Mouse (Mus musculus): Measurements from ENCODE around the gene Gm37240. TPM values are rescaled to one million over a fixed set of nuclear protein-coding genes. Genes with fewer than 3 reads are reported as not detected.

Gm37240 gene
- polyA plus RNA-seq, 1 experiment from 2014 or later = 2.8 TPM

GRCm38 (mm10) chr3:85812010-85812409, 75.3 kb downstream of the Gm37240 start:
- H3K27ac ChIP-seq (replicated peaks) = no peak overlapping the region
- no peak for DNase-seq (ENCODE audit: low spot score)
- H3K4me1 ChIP-seq = peaks cover 13% of the 10 kb centered on the region
- 92% methylated on average over 5 of the region's 5 CpGs for WGBS
- H3K27me3 ChIP-seq (replicated peaks; ENCODE audit: low read depth, poor library complexity, severe bottlenecking) = no peaks in the 10 kb centered on the region
- H3K4me3 ChIP-seq = no peak overlapping the region
- H3K9me3 ChIP-seq = no peaks in the 10 kb centered on the region
- H3K36me3 ChIP-seq (replicated peaks) = no peaks in the 10 kb centered on the region

GRCm38 (mm10) chr3:85793166-85793565, 94.2 kb downstream of the Gm37240 start:
- Histone ChIP-seq H3K27ac (replicated peaks) (no peak overlapping the region), H3K9me3 (no peaks in the 10 kb centered on the region), H3K27me3 (replicated peaks; ENCODE audit: low read depth, poor library complexity, severe bottlenecking) (no peaks in the 10 kb centered on the region), H3K4me3 (no peak overlapping the region), H3K4me1 (no peaks in the 10 kb centered on the region), H3K36me3 (replicated peaks) (no peaks in the 10 kb centered on the region)
- no peak for DNase-seq (ENCODE audit: low spot score)
- whole genome bisulfite sequencing = 61% methylated on average over 1 of the region's 1 CpGs

- no peak for DNase-seq (ENCODE audit: low spot score)
- Histone ChIP-seq H3K4me3 (no peak overlapping the region), H3K4me1 (no peaks in the 10 kb centered on the region), H3K27ac (replicated peaks) (no peak overlapping the region), H3K9me3 (no peaks in the 10 kb centered on the region), H3K27me3 (replicated peaks; ENCODE audit: low read depth, poor library complexity, severe bottlenecking) (no peaks in the 10 kb centered on the region), H3K36me3 (replicated peaks) (no peaks in the 10 kb centered on the region)
- WGBS = 79% methylated on average over 4 of the region's 4 CpGs
Measured at GRCm38 (mm10) chr3:85789748-85790147, 97.6 kb downstream of the Gm37240 start.

GRCm38 (mm10) chr3:85786501-85786900, 100.8 kb downstream of the Gm37240 start:
- Histone ChIP-seq H3K4me1 (no peaks in the 10 kb centered on the region), H3K27ac (replicated peaks) (no peak overlapping the region), H3K9me3 (no peaks in the 10 kb centered on the region), H3K27me3 (replicated peaks; ENCODE audit: low read depth, poor library complexity, severe bottlenecking) (no peaks in the 10 kb centered on the region), H3K36me3 (replicated peaks) (no peaks in the 10 kb centered on the region), H3K4me3 (no peak overlapping the region)
- DNase-seq (ENCODE audit: low spot score) = no peak
- 80% methylated on average over 8 of the region's 8 CpGs for WGBS

GRCm38 (mm10) chr3:85780906-85781305, 106.4 kb downstream of the Gm37240 start:
- 84% methylated on average over 7 of the region's 7 CpGs for WGBS
- Histone ChIP-seq H3K36me3 (replicated peaks) (no peaks in the 10 kb centered on the region), H3K9me3 (no peaks in the 10 kb centered on the region), H3K4me3 (no peak overlapping the region), H3K27me3 (replicated peaks; ENCODE audit: low read depth, poor library complexity, severe bottlenecking) (no peaks in the 10 kb centered on the region), H3K27ac (replicated peaks) (no peak overlapping the region), H3K4me1 (peaks cover 5% of the 10 kb centered on the region; the same call in 1 of the 2 replicates)
- DNase-seq (ENCODE audit: low spot score) = no peak

- Histone ChIP-seq H3K9me3 (no peaks in the 10 kb centered on the region), H3K4me1 (peaks cover 5% of the 10 kb centered on the region; the same call in 1 of the 2 replicates), H3K36me3 (replicated peaks) (no peaks in the 10 kb centered on the region), H3K27me3 (replicated peaks; ENCODE audit: low read depth, poor library complexity, severe bottlenecking) (no peaks in the 10 kb centered on the region), H3K27ac (replicated peaks) (no peak overlapping the region), H3K4me3 (no peak overlapping the region)
- no peak for DNase-seq (ENCODE audit: low spot score)
- 83% methylated on average over 2 of the region's 2 CpGs for WGBS
Measured at GRCm38 (mm10) chr3:85780332-85780731, 107.0 kb downstream of the Gm37240 start.

GRCm38 (mm10) chr3:85777841-85778240, 109.5 kb downstream of the Gm37240 start:
- H3K9me3 ChIP-seq = no peaks in the 10 kb centered on the region
- peaks cover 5% of the 10 kb centered on the region; the same call in 1 of the 2 replicates for H3K4me1 ChIP-seq
- H3K36me3 ChIP-seq (replicated peaks) = no peaks in the 10 kb centered on the region
- 84% methylated on average over 2 of the region's 2 CpGs for WGBS
- DNase-seq (ENCODE audit: low spot score) = no peak
- no peak overlapping the region for H3K27ac ChIP-seq (replicated peaks)
- H3K27me3 ChIP-seq (replicated peaks; ENCODE audit: low read depth, poor library complexity, severe bottlenecking) = no peaks in the 10 kb centered on the region
- no peak overlapping the region for H3K4me3 ChIP-seq

GRCm38 (mm10) chr3:85777356-85777755, 110.0 kb downstream of the Gm37240 start:
- Histone ChIP-seq H3K9me3 (no peaks in the 10 kb centered on the region), H3K36me3 (replicated peaks) (no peaks in the 10 kb centered on the region), H3K27ac (replicated peaks) (no peak overlapping the region), H3K4me1 (peaks cover 5% of the 10 kb centered on the region; the same call in 1 of the 2 replicates), H3K27me3 (replicated peaks; ENCODE audit: low read depth, poor library complexity, severe bottlenecking) (no peaks in the 10 kb centered on the region), H3K4me3 (no peak overlapping the region)
- no peak for DNase-seq (ENCODE audit: low spot score)
- 85% methylated on average over 4 of the region's 4 CpGs for WGBS

GRCm38 (mm10) chr3:85776707-85777106, 110.6 kb downstream of the Gm37240 start:
- WGBS = 86% methylated on average over 10 of the region's 10 CpGs
- Histone ChIP-seq H3K9me3 (no peaks in the 10 kb centered on the region), H3K27me3 (replicated peaks; ENCODE audit: low read depth, poor library complexity, severe bottlenecking) (no peaks in the 10 kb centered on the region), H3K4me3 (no peak overlapping the region), H3K4me1 (peaks cover 5% of the 10 kb centered on the region; the same call in 1 of the 2 replicates), H3K27ac (replicated peaks) (no peak overlapping the region), H3K36me3 (replicated peaks) (no peaks in the 10 kb centered on the region)
- no peak for DNase-seq (ENCODE audit: low spot score)

GRCm38 (mm10) chr3:85776126-85776525, 111.2 kb downstream of the Gm37240 start:
- H3K27ac ChIP-seq (replicated peaks) = no peak overlapping the region
- no peak overlapping the region for H3K4me3 ChIP-seq
- no peaks in the 10 kb centered on the region for H3K9me3 ChIP-seq
- H3K4me1 ChIP-seq = peaks cover 5% of the 10 kb centered on the region; the same call in 1 of the 2 replicates
- H3K27me3 ChIP-seq (replicated peaks; ENCODE audit: low read depth, poor library complexity, severe bottlenecking) = no peaks in the 10 kb centered on the region
- H3K36me3 ChIP-seq (replicated peaks) = no peaks in the 10 kb centered on the region
- DNase-seq (ENCODE audit: low spot score) = no peak
- 93% methylated on average over 6 of the region's 6 CpGs for WGBS

- no peaks in the 10 kb centered on the region for H3K27me3 ChIP-seq (replicated peaks; ENCODE audit: low read depth, poor library complexity, severe bottlenecking)
- no peak overlapping the region for H3K27ac ChIP-seq (replicated peaks)
- H3K36me3 ChIP-seq (replicated peaks) = no peaks in the 10 kb centered on the region
- no peaks in the 10 kb centered on the region for H3K9me3 ChIP-seq
- no peak overlapping the region for H3K4me3 ChIP-seq
- no peak for DNase-seq (ENCODE audit: low spot score)
- 76% methylated on average over 4 of the region's 4 CpGs for WGBS
- no peaks in the 10 kb centered on the region for H3K4me1 ChIP-seq
Measured at GRCm38 (mm10) chr3:85773886-85774285, 113.4 kb downstream of the Gm37240 start.

GRCm38 (mm10) chr3:85773425-85773824, 113.9 kb downstream of the Gm37240 start:
- DNase-seq (ENCODE audit: low spot score) = no peak
- Histone ChIP-seq H3K9me3 (no peaks in the 10 kb centered on the region), H3K36me3 (replicated peaks) (no peaks in the 10 kb centered on the region), H3K4me3 (no peak overlapping the region), H3K27ac (replicated peaks) (no peak overlapping the region), H3K4me1 (no peaks in the 10 kb centered on the region), H3K27me3 (replicated peaks; ENCODE audit: low read depth, poor library complexity, severe bottlenecking) (no peaks in the 10 kb centered on the region)
- WGBS = 46% methylated on average over 3 of the region's 3 CpGs

GRCm38 (mm10) chr3:85764937-85765337, 122.4 kb downstream of the Gm37240 start:
- Histone ChIP-seq H3K36me3 (replicated peaks) (no peaks in the 10 kb centered on the region), H3K4me3 (no peak overlapping the region), H3K27ac (replicated peaks) (no peak overlapping the region), H3K27me3 (replicated peaks; ENCODE audit: low read depth, poor library complexity, severe bottlenecking) (no peaks in the 10 kb centered on the region), H3K4me1 (peaks cover 6% of the 10 kb centered on the region; the same call in 1 of the 2 replicates), H3K9me3 (no peaks in the 10 kb centered on the region)
- WGBS = 69% methylated on average over 7 of the region's 7 CpGs
- no peak for DNase-seq (ENCODE audit: low spot score)
